Mouse (Mus musculus) heart, adult 2 months (tissue): ENCODE measurements around the gene Samd4b. TPM values are rescaled to one million over a fixed set of nuclear protein-coding genes. Genes with fewer than 3 reads are reported as not detected.

Source experiments
- DNase-seq, 2 experiments: peaks; one replicate each; pipeline ENCODE4 v3.0.0; 2021
- H3K27ac ChIP-seq: fragments of 200-600 bp; 2 replicates; pipeline ENCODE4 v1.8.1; 2022
- H3K27me3 ChIP-seq: fragments of 200-500 bp; 2 replicates; pipeline ENCODE4 v1.6.1; 2012; ENCODE audit warnings: mild to moderate bottlenecking, low read length, inconsistent platforms, mixed read lengths; ENCODE audit not compliant: control insufficient read depth, insufficient read depth
- H3K36me3 ChIP-seq: fragments of 200-500 bp; 2 replicates; pipeline ENCODE4 v1.6.1; 2012; ENCODE audit warnings: low read length, inconsistent platforms; ENCODE audit not compliant: control insufficient read depth, insufficient read depth
- H3K4me1 ChIP-seq: fragments of 200-500 bp; 2 replicates; pipeline ENCODE4 v1.6.1; 2011; ENCODE audit warnings: low read length; ENCODE audit not compliant: control insufficient read depth, insufficient read depth
- H3K4me3 ChIP-seq: fragments of 200-600 bp; 2 replicates; pipeline ENCODE4 v1.8.1; 2022
- H3K79me2 ChIP-seq: fragments of 200-500 bp; replicated peaks from 2 replicates; pipeline ENCODE4 v1.6.1; 2012; ENCODE audit warnings: mild to moderate bottlenecking, inconsistent platforms, low read length, moderate library complexity, mixed read lengths; ENCODE audit not compliant: control insufficient read depth, insufficient read depth
- H3K9ac ChIP-seq: fragments of 200-500 bp; 2 replicates; pipeline ENCODE4 v1.6.1; 2012; ENCODE audit warnings: low read depth, mild to moderate bottlenecking, control low read depth, inconsistent platforms, low read length, mixed read lengths
- CTCF ChIP-seq: fragments of 200-600 bp; IDR thresholded peaks from 2 replicates; pipeline ENCODE4 v1.8.1; 2022; ENCODE audit warnings: antibody characterized with exemption, mild to moderate bottlenecking, moderate library complexity
- EP300 ChIP-seq: fragments of 200-500 bp; IDR thresholded peaks from 2 replicates; pipeline ENCODE4 v1.6.1; 2011; ENCODE audit warnings: low read depth, low read length, control low read depth; ENCODE audit not compliant: insufficient read depth
- POLR2A ChIP-seq: fragments of 200-500 bp; IDR thresholded peaks from 2 replicates; pipeline ENCODE4 v1.6.1; 2011; ENCODE audit warnings: mild to moderate bottlenecking, low read depth, low read length, control low read depth; ENCODE audit not compliant: insufficient read depth
- WGBS: fragments of 180-500 bp; shearing (Covaris S2); methylation state at CpG from one replicate; pipeline ENCODE4 v1.1.7; 2018; 5-methylcytosine and 5-hydroxymethylcytosine counted together
- intact Hi-C: fragments of 180-260 bp; cut with DNase I; formaldehyde crosslinking; loops from one replicate; pipeline ENCODE4 v1.15.1; 2025
- polyA plus RNA-seq: library from polyadenylated mRNA; depleted of rRNA; stranded (reverse); fragments of >200 nt; gene quantifications from 2 replicates; pipeline ENCODE4 v1.2.3, GENCODE M21; 2012
- total RNA-seq, 2 experiments: library from RNA; stranded (reverse); gene quantifications; 2 replicates each; pipeline ENCODE4 v1.2.3; 2021

Gene Samd4b
- total and polyA plus RNA-seq, 3 experiments = 21.9 to 46.1 (median 22.4) TPM

GRCm38 (mm10) chr7:28446446-28446845, 151.5 kb downstream of the Samd4b start:
- Histone ChIP-seq H3K79me2 (no peaks in the 10 kb centered on the region), H3K4me1 (no peaks in the 10 kb centered on the region), H3K9ac (no peak overlapping the region), H3K36me3 (no peaks in the 10 kb centered on the region), H3K4me3 (no peak overlapping the region), H3K27ac (no peak overlapping the region), H3K27me3 (no peaks in the 10 kb centered on the region)
- DNase-seq = peak; percentile 65 to 89
- WGBS = 14% methylated on average over 12 of the region's 12 CpGs
- intact Hi-C loops = loop anchor here (1.0 kb wide), 3 partner anchors 82 to 155 kb away; no protein-coding TSS in a partner anchor
- TF ChIP-seq CTCF = peak; percentile 80
- 0 out of 2 replicates have a peak, but pooled peaks have one; percentile 17 for TF ChIP-seq EP300
- no peak for TF ChIP-seq POLR2A

- Histone ChIP-seq H3K9ac (no peak overlapping the region), H3K36me3 (no peaks in the 10 kb centered on the region), H3K4me1 (no peaks in the 10 kb centered on the region; the same call in 1 of the 2 replicates), H3K27me3 (no peaks in the 10 kb centered on the region), H3K79me2 (no peaks in the 10 kb centered on the region), H3K4me3 (no peak overlapping the region), H3K27ac (no peak overlapping the region)
- intact Hi-C loops = no loop called here
- 77% methylated on average over 13 of the region's 13 CpGs for WGBS
- TF ChIP-seq EP300 = no peak
- TF ChIP-seq CTCF = no peak
- no peak for TF ChIP-seq POLR2A
- peak in 1 of 2 experiments; percentile 32 for DNase-seq
Measured at GRCm38 (mm10) chr7:28444344-28444974, 153.5 kb downstream of the Samd4b start.

GRCm38 (mm10) chr7:28442688-28443087, 155.3 kb downstream of the Samd4b start:
- WGBS = 23% methylated on average over 4 of the region's 4 CpGs
- no peak overlapping the region for H3K27ac ChIP-seq
- H3K4me1 ChIP-seq = no peaks in the 10 kb centered on the region; the same call in 1 of the 2 replicates
- H3K27me3 ChIP-seq = no peaks in the 10 kb centered on the region
- TF ChIP-seq CTCF (no peak), EP300 (no peak), POLR2A (no peak)
- H3K36me3 ChIP-seq = no peaks in the 10 kb centered on the region
- H3K9ac ChIP-seq = no peak overlapping the region
- DNase-seq = peak in 1 of 2 experiments; percentile 45
- H3K79me2 ChIP-seq = no peaks in the 10 kb centered on the region
- intact Hi-C loops = no loop called here
- H3K4me3 ChIP-seq = no peak overlapping the region

- Histone ChIP-seq H3K79me2 (no peaks in the 10 kb centered on the region), H3K27ac (peak overlapping the region; percentile 17; the same call in 1 of the 2 replicates), H3K4me3 (no peak overlapping the region), H3K36me3 (no peaks in the 10 kb centered on the region), H3K27me3 (no peaks in the 10 kb centered on the region), H3K9ac (no peak overlapping the region; the same call in 1 of the 2 replicates), H3K4me1 (no peaks in the 10 kb centered on the region; the same call in none of the 2 replicates)
- intact Hi-C loops = no loop called here
- no peak for DNase-seq
- TF ChIP-seq POLR2A = no peak
- TF ChIP-seq CTCF = no peak
- no peak for TF ChIP-seq EP300
- 86% methylated on average over 14 of the region's 14 CpGs for WGBS
Measured at GRCm38 (mm10) chr7:28441776-28442485, 156.0 kb downstream of the Samd4b start.

GRCm38 (mm10) chr7:28440739-28441138, 157.2 kb downstream of the Samd4b start:
- 37% methylated on average over 2 of the region's 2 CpGs for WGBS
- intact Hi-C loops = no loop called here
- no peak for TF ChIP-seq CTCF
- no peak for TF ChIP-seq EP300
- TF ChIP-seq POLR2A = peak; percentile 55
- H3K4me1 ChIP-seq = no peaks in the 10 kb centered on the region; the same call in none of the 2 replicates
- H3K4me3 ChIP-seq = no peak overlapping the region
- peak; percentile 50 to 74 for DNase-seq
- no peaks in the 10 kb centered on the region for H3K27me3 ChIP-seq
- peak overlapping the region; percentile 59 for H3K27ac ChIP-seq
- H3K79me2 ChIP-seq = no peaks in the 10 kb centered on the region
- no peaks in the 10 kb centered on the region for H3K36me3 ChIP-seq
- peak overlapping the region; percentile 47; the same call in 1 of the 2 replicates for H3K9ac ChIP-seq
